Mouse (Mus musculus) ES-Bruce4 (cell line): ENCODE measurements around the gene Hspe1.

Source experiments
- CTCF ChIP-seq: IDR thresholded peaks from one replicate; pipeline ENCODE4 v1.8.1; 2011; ENCODE audit warnings: low read depth, low read length
- POLR2A ChIP-seq: IDR thresholded peaks from one replicate; pipeline ENCODE4 v1.8.1; 2011; ENCODE audit warnings: low read length; ENCODE audit not compliant: insufficient read depth

DNA sequence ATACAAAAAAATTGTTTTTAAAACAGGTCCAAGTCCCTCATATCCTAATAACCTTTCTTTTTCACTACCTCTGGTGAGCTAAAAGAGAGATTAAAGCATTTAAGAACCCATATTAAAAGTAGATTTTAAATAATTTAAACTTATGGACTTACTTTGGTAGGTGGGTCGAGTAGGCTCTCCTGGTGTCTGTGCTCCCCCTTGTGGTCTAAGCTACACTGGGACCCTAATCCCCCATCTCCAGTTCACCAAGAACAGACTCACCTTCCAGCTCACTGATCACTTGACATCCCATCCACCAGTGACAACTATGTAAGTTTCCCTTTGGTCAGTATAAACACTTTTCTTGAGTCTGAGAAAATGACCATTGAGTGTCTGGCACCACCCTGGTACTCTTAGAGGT, 45.7 kb upstream of the Hspe1 start:
- TF ChIP-seq POLR2A (no peak), CTCF (peak; percentile 44)
